Mouse (Mus musculus): ENCODE measurements around the gene Chtop.

DNA sequence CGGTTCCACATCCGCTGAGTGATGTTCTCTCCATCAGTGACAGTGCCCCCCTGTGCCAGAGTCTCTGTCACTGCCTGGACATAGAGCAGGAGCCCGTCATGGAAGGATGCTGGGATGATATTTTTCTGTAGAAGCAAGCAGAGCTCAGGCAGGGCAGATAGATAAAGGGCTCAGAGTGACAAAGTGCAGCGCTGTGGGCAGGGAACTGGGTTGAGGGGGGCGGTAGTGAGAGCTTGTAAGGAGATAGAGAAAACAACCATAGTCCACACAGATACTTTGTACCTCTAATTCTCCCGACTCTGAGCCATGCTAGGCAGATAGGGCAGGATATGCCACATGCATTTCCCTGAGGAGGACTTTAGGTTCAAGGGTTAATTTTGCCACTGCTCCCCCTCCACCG lies 46.7 kb downstream of the Chtop start:
- no peak for TF ChIP-seq EP300 (IDR thresholded peaks at IDR 0.05; ENCODE audit: low read depth)
- peak; percentile 8; the same call in 1 of the 2 replicates for TF ChIP-seq CTCF (IDR thresholded peaks at IDR 0.05; ENCODE audit: low read depth)
